Mouse (Mus musculus) cerebellum, adult 2 months (tissue): Measurements from ENCODE around the gene Hjurp.

ENCODE experiments used
- CTCF ChIP-seq: fragments of 200-500 bp; IDR thresholded peaks from 2 replicates; pipeline ENCODE4 v1.5.1; 2011; ENCODE audit warnings: low read depth, mild to moderate bottlenecking, control low read depth, low read length, moderate library complexity, borderline replicate concordance; ENCODE audit not compliant: insufficient read depth
- POLR2A ChIP-seq: fragments of 200-500 bp; IDR thresholded peaks from 2 replicates; pipeline ENCODE4 v1.6.1; 2011; ENCODE audit warnings: low read length, control low read depth, borderline replicate concordance; ENCODE audit not compliant: insufficient read depth

DNA sequence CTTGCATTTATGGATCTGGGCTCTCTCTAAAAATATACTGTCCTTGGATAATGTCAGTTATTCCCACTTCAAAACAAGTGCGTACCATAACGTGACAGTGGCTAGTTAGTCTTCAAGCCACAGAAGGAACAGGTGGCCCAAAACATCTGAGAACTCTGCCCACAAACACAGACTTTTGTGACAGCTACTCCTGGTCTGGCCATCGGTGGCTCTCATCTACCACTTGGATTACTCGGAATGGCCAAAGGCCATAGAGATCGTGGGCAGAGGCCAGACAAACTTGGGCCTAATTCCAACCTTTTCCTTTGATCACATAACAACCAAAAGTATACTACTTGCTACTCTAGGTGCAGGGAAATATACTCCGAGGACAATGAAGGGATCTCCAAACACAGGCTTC lies 9.4 kb downstream of the Hjurp start:
- TF ChIP-seq CTCF, result no peak
- TF ChIP-seq POLR2A, result no peak
